In the genomic region with DNA sequence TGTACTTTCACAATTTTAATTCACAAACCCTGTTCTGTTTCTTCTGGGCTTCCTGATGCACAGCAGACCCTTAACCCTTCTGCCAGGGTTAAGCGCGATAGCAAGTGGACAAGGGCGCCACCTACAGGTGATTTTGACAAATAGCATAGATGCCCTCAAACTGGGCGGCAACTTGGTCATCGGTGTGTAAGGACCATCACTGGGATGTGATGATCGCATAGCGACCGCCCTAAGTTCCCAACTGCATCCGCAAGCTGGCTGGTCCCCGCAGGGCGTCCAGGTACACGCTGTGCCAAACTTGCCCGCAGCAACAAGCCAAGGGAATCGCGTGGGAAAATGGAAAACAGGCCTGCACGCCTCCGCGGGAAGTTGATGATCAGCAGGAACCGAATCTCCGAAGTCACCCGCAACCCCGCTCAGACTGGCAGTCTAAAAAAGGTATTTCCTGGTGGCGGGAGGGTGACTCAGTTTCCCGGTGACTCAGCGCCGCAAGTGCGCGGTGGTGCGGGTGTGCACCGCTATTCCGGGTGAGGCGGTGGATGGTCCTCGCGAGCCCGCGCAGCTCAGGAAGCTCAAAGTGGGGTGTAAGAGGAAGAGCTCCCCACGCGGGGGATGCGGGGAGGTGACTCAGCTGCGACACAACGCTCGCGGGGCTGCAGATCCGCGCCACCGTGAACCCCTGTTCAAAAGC, we compare ENCODE assay signal across 8 mouse cellular contexts.
A peak's percentile ranks its signal among the peaks of the same experiment; 100 is the strongest.
DNase-seq lines count a peak whose midpoint lies in the region; ATAC-seq lines count a peak whose summit lies in the region.

No protein-coding gene starts in this region.

- H3K27me3 ChIP-seq in hindbrain, embryonic 16.5 days (replicated peaks; ENCODE audit: control insufficient read depth, insufficient read depth, low read length), result 0 out of 2 replicates have a peak, but pooled peaks cover 2% of the 10 kb centered on the region

- no peaks in the 10 kb centered on the region for H3K9me3 ChIP-seq in hindbrain, embryonic 16.5 days (ENCODE audit: control insufficient read depth, low read length)

- H3K9ac ChIP-seq in hindbrain, embryonic 16.5 days (ENCODE audit: low read depth, low read length), result peak overlapping the region; percentile 63

- H3K4me1 ChIP-seq in hindbrain, embryonic 16.5 days (ENCODE audit: control insufficient read depth, insufficient read depth, low read depth, low read length), result peaks cover 5% of the 10 kb centered on the region

- no peak overlapping the region for H3K27ac ChIP-seq in hindbrain, embryonic 16.5 days (ENCODE audit: low read depth, low read length)

- H3K4me2 ChIP-seq in hindbrain, embryonic 16.5 days (ENCODE audit: low read length), result peak overlapping the region; percentile 98

- 2% methylated on average over 43 of the region's 46 CpGs for WGBS in hindbrain, embryonic 16.5 days

- no peaks in the 10 kb centered on the region for H3K36me3 ChIP-seq in hindbrain, embryonic 16.5 days (ENCODE audit: control insufficient read depth, insufficient read depth, low read length)

- peak; percentile 84 for ATAC-seq in hindbrain, embryonic 16.5 days

- peak overlapping the region; percentile 48 for H3K4me3 ChIP-seq in hindbrain, embryonic 16.5 days (ENCODE audit: low read length)

- peak; percentile 16 for DNase-seq in T-cell, adult 2 months (ENCODE audit: low spot score)
- DNase-seq in cerebellum, adult 9-11 months, result peak; percentile 71
- DNase-seq in frontal cortex, postnatal 14 days (ENCODE audit: low spot score in 2 of 2), result peak; percentile 31 to 66
- DNase-seq in left cerebral cortex, adult 18-20 months (ENCODE audit: low spot score in 2 of 2), result peak; percentile 70 to 80
- peak; percentile 73 for DNase-seq in lung, postnatal 36 days
- DNase-seq in retina, postnatal 7 days (ENCODE audit: low read depth, low spot score), result peak; percentile 62
- peak; percentile 56 to 64 for DNase-seq in urinary bladder, postnatal 36 days (ENCODE audit: low spot score in 2 of 2)

Comparison
In these comparisons a context has a peak if more than half of its experiments do, and no peak if none do; other contexts are left out.
1. DNase-seq: peak in every context shown above with its lines; median percentile 75 in left cerebral cortex, adult 18-20 months; 73 in lung, postnatal 36 days; 71 in cerebellum, adult 9-11 months; 62 in retina, postnatal 7 days; 60 in urinary bladder, postnatal 36 days; 48 in frontal cortex, postnatal 14 days; 16 in T-cell, adult 2 months.